Mouse (Mus musculus): Measurements from ENCODE around the gene Zcchc17. TPM values are rescaled to one million over a fixed set of nuclear protein-coding genes. Genes with fewer than 3 reads are reported as not detected.

The Zcchc17 gene
- polyA plus RNA-seq (2012; rRNA removed): 77.8 and 84.7 TPM in 2 replicates

GRCm38 (mm10) chr4:130359486-130360237 is at the start of gene Zcchc17, which contains the start of gene Snrnp40:
Gene Zcchc17, minus strand, starts transcription at chr4:130359943.
Gene Snrnp40, plus strand, starts transcription at chr4:130360132.
- peaks cover 8% of the 10 kb centered on the region for H3K4me1 ChIP-seq (ENCODE audit: control insufficient read depth, insufficient read depth, low read length)
- peak within 1 kb of the TSS; percentile 15; the same call in 1 of the 2 replicates for H3K27ac ChIP-seq (ENCODE audit: insufficient read depth, low read length)

GRCm38 (mm10) chr4:130391265-130391664 is 31.5 kb upstream of the Zcchc17 start:
- Histone ChIP-seq H3K4me1 (ENCODE audit: control insufficient read depth, insufficient read depth, low read length) (no peaks in the 10 kb centered on the region), H3K4me3 (ENCODE audit: insufficient read depth, low read length) (no peak overlapping the region), H3K27ac (ENCODE audit: insufficient read depth, low read length) (no peak overlapping the region)
- no peak for TF ChIP-seq POLR2A (IDR thresholded peaks at IDR 0.05; ENCODE audit: extremely low read depth, insufficient read depth, low read length)
- TF ChIP-seq CTCF (IDR thresholded peaks at IDR 0.05; ENCODE audit: extremely low read depth, insufficient read depth, low read length): 0 out of 2 replicates have a peak, but pooled peaks have one; percentile 15

More at GRCm38 (mm10) chr4:130359486-130360237, at the start of gene Zcchc17, which contains the start of gene Snrnp40:
- peak within 1 kb of the TSS; percentile 67 for H3K4me3 ChIP-seq (ENCODE audit: insufficient read depth, low read length)
- TF ChIP-seq CTCF (IDR thresholded peaks at IDR 0.05; ENCODE audit: extremely low read depth, insufficient read depth, low read length): no peak
- peak; percentile 96 for TF ChIP-seq POLR2A (IDR thresholded peaks at IDR 0.05; ENCODE audit: extremely low read depth, insufficient read depth, low read length)

GRCm38 (mm10) chr4:130389927-130390326 is 30.2 kb upstream of the Zcchc17 start:
- TF ChIP-seq POLR2A (IDR thresholded peaks at IDR 0.05; ENCODE audit: extremely low read depth, insufficient read depth, low read length): no peak
- TF ChIP-seq CTCF (IDR thresholded peaks at IDR 0.05; ENCODE audit: extremely low read depth, insufficient read depth, low read length): no peak
- Histone ChIP-seq H3K27ac (ENCODE audit: insufficient read depth, low read length) (no peak overlapping the region), H3K4me1 (ENCODE audit: control insufficient read depth, insufficient read depth, low read length) (no peaks in the 10 kb centered on the region), H3K4me3 (ENCODE audit: insufficient read depth, low read length) (no peak overlapping the region)

- H3K4me3 ChIP-seq (ENCODE audit: insufficient read depth, low read length): no peak overlapping the region
- TF ChIP-seq CTCF (IDR thresholded peaks at IDR 0.05; ENCODE audit: extremely low read depth, insufficient read depth, low read length) (no peak), POLR2A (IDR thresholded peaks at IDR 0.05; ENCODE audit: extremely low read depth, insufficient read depth, low read length) (no peak)
- H3K4me1 ChIP-seq (ENCODE audit: control insufficient read depth, insufficient read depth, low read length): no peaks in the 10 kb centered on the region
- no peak overlapping the region for H3K27ac ChIP-seq (ENCODE audit: insufficient read depth, low read length)
Observed at GRCm38 (mm10) chr4:130389496-130389895, 29.8 kb upstream of the Zcchc17 start.

DNA sequence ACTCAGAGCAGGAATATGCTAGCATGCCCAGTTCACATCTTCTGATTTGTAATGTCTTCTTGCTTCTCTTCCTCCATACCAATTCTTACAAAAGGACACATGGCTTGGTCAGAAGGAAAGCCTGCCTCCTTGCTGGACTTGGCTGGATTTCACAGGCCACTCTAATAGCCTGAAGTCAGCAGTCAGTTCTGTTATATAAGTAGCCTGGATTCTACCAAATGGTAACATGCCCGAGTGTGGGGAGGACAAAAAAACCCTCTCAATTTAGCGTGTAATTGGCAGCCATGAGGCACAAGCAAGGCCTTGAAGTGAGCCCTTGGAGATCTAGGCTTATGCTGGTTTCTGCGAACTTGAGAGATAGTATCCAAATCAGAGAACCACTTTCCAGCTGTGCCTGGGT is 27.5 kb upstream of the Zcchc17 start:
- H3K4me3 ChIP-seq (ENCODE audit: insufficient read depth, low read length): no peak overlapping the region
- no peaks in the 10 kb centered on the region for H3K4me1 ChIP-seq (ENCODE audit: control insufficient read depth, insufficient read depth, low read length)
- H3K27ac ChIP-seq (ENCODE audit: insufficient read depth, low read length): no peak overlapping the region
- no peak for TF ChIP-seq CTCF (IDR thresholded peaks at IDR 0.05; ENCODE audit: extremely low read depth, insufficient read depth, low read length)
- TF ChIP-seq POLR2A (IDR thresholded peaks at IDR 0.05; ENCODE audit: extremely low read depth, insufficient read depth, low read length): no peak

GRCm38 (mm10) chr4:130380418-130380817 is 20.7 kb upstream of the Zcchc17 start:
- no peak overlapping the region for H3K4me3 ChIP-seq (ENCODE audit: insufficient read depth, low read length)
- H3K4me1 ChIP-seq (ENCODE audit: control insufficient read depth, insufficient read depth, low read length): peaks cover 4% of the 10 kb centered on the region
- H3K27ac ChIP-seq (ENCODE audit: insufficient read depth, low read length): no peak overlapping the region
- TF ChIP-seq POLR2A (IDR thresholded peaks at IDR 0.05; ENCODE audit: extremely low read depth, insufficient read depth, low read length): no peak
- TF ChIP-seq CTCF (IDR thresholded peaks at IDR 0.05; ENCODE audit: extremely low read depth, insufficient read depth, low read length): no peak

DNA sequence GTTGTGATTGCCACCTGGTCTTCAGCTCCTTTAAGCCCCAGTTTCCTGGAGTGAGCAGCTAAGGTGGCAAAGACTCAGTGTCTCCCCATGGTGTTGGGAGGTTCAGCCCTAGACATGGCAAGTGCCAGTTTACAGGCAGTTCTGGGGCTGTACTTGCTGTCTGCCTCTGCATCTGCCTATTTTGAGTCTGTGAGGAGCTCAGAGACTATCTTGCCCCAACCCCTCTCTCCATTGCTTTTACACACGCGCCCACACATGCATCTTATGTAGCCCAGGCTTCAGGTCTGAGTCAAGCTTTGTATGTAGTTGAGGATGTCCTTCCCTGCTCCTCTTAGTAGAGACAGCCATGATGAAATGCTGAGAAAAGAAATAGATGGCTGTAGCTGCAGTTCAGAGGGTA is 19.4 kb upstream of the Zcchc17 start:
- Histone ChIP-seq H3K4me1 (ENCODE audit: control insufficient read depth, insufficient read depth, low read length) (peaks cover 4% of the 10 kb centered on the region), H3K27ac (ENCODE audit: insufficient read depth, low read length) (no peak overlapping the region), H3K4me3 (ENCODE audit: insufficient read depth, low read length) (no peak overlapping the region)
- TF ChIP-seq CTCF (IDR thresholded peaks at IDR 0.05; ENCODE audit: extremely low read depth, insufficient read depth, low read length) (no peak), POLR2A (IDR thresholded peaks at IDR 0.05; ENCODE audit: extremely low read depth, insufficient read depth, low read length) (no peak)

- TF ChIP-seq CTCF (IDR thresholded peaks at IDR 0.05; ENCODE audit: extremely low read depth, insufficient read depth, low read length) (peak; percentile 51; the same call in 1 of the 2 replicates), POLR2A (IDR thresholded peaks at IDR 0.05; ENCODE audit: extremely low read depth, insufficient read depth, low read length) (no peak)
- no peak overlapping the region for H3K27ac ChIP-seq (ENCODE audit: insufficient read depth, low read length)
- no peak overlapping the region for H3K4me3 ChIP-seq (ENCODE audit: insufficient read depth, low read length)
- peaks cover 4% of the 10 kb centered on the region for H3K4me1 ChIP-seq (ENCODE audit: control insufficient read depth, insufficient read depth, low read length)
Observed at GRCm38 (mm10) chr4:130377500-130377899, 17.8 kb upstream of the Zcchc17 start.

GRCm38 (mm10) chr4:130376675-130377074 is 16.9 kb upstream of the Zcchc17 start:
- Histone ChIP-seq H3K27ac (ENCODE audit: insufficient read depth, low read length) (no peak overlapping the region), H3K4me3 (ENCODE audit: insufficient read depth, low read length) (no peak overlapping the region), H3K4me1 (ENCODE audit: control insufficient read depth, insufficient read depth, low read length) (peaks cover 4% of the 10 kb centered on the region)
- 0 out of 2 replicates have a peak, but pooled peaks have one; percentile 5 for TF ChIP-seq CTCF (IDR thresholded peaks at IDR 0.05; ENCODE audit: extremely low read depth, insufficient read depth, low read length)
- no peak for TF ChIP-seq POLR2A (IDR thresholded peaks at IDR 0.05; ENCODE audit: extremely low read depth, insufficient read depth, low read length)

DNA sequence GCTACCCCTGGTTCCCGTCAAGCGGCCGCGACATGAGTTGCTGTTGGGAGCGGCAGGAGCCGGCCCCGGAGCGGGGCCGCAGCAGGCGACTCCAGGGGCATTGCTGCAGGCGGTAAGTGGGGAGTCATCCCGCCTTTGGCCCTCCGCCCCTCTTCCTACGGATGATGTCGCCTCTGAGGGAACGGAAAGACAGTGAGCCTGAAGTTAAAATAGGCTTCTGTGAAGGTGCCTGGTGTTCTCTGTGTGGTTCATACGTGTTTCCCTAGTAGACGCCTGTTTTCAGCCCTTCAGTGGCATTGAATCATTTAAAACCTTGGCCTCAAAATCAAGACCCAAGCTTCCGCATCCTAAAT is 471 bp upstream of the Zcchc17 start:
- peak overlapping the region; percentile 67 for H3K4me3 ChIP-seq (ENCODE audit: insufficient read depth, low read length)
- peaks cover 8% of the 10 kb centered on the region for H3K4me1 ChIP-seq (ENCODE audit: control insufficient read depth, insufficient read depth, low read length)
- 0 out of 2 replicates have a peak, but pooled peaks have one; percentile 5 for TF ChIP-seq POLR2A (IDR thresholded peaks at IDR 0.05; ENCODE audit: extremely low read depth, insufficient read depth, low read length)
- TF ChIP-seq CTCF (IDR thresholded peaks at IDR 0.05; ENCODE audit: extremely low read depth, insufficient read depth, low read length): no peak
- 0 out of 2 replicates have a peak overlapping the region, but pooled peaks have one; percentile 15 for H3K27ac ChIP-seq (ENCODE audit: insufficient read depth, low read length)

Measured in cortical plate, adult 2 months (tissue).